Mouse (Mus musculus): ENCODE data around the gene Cish. TPM values are rescaled to one million over a fixed set of nuclear protein-coding genes. Genes with fewer than 3 reads are reported as not detected.

The Cish gene
- total RNA-seq, 2 experiments from 2014 or later: 9.4 to 11.8 TPM

DNA sequence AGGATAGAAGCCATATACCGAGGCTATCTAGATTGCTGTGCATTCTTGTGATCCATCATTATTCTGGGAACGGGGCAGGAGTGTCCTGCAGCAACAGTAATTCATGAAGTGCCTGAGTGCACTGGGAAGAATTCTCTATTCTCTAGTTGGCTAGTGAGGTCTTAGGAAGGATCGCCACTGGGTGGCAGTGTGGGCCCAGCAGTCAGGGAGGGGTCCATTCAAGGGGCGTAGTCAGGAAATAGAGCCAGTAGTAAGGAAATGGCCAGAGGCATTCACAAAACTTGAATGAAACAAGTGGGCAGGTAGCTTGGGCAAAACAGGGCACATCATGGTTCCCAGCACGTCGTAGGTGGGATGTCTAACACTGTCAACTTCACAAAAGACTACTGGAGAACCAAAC, 1.6 kb upstream of the Cish start:
- intact Hi-C loops (cut with DNase I): loop anchor here (2.0 to 5.0 kb wide), 6 partner anchors 43 to 607 kb away; partner anchors contain the start of genes Rbm15b and Tex264
- DNase-seq (ENCODE audit: extremely low spot score in 1 of 2, low spot score in 2 of 2): peak; percentile 60 to 86

DNA sequence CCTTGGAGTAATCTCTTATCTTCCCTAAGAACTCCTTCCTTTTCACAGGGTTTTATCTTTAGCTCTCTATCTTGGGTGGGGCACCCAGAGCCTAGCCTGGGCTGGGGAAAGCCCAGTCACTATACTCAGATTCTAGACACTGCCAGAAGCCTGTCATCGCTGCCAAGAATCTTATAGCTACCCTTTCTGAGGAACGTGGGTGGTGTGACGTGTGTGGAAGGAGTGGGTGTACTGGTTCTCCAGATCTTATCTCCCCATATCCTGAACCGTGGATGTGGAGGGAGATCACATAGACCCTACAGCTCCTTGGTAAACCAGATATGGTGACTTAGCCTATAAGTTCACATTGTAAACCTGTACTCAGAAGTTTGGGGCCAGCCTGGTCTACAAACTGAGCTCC, 210 bp upstream of the Cish start:
- intact Hi-C loops (cut with DNase I): loop anchor here (2.0 to 5.0 kb wide), 3 partner anchors 41 to 222 kb away; no protein-coding TSS in a partner anchor
- peak in 1 of 2 experiments; percentile 32 for DNase-seq (ENCODE audit: extremely low spot score in 1 of 2, low spot score in 2 of 2)

DNA sequence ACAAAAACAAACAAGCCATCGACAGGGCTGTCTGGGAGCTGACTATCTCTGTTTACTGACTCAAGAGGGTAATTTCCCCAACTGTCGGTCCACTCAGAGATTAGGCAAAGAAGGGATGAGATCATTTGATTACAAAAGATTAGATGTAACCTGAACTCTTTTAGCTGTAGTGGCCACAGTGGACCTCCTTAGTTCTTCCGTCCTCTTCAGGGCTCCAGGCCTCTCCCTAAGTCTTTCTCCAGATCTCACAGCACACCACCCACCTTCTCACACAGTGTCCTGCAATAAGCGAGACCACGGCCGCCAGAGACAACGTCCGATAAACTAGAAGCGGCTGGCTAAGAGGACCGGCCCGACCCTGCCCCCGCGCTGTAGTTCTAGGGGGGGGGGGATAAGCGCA, 215 bp downstream of the Cish start:
- DNase-seq (ENCODE audit: extremely low spot score in 1 of 2, low spot score in 2 of 2): no peak
- intact Hi-C loops (cut with DNase I): loop anchor here (5.0 kb wide), 1 partner anchor 221 kb away; no protein-coding TSS in a partner anchor

DNA sequence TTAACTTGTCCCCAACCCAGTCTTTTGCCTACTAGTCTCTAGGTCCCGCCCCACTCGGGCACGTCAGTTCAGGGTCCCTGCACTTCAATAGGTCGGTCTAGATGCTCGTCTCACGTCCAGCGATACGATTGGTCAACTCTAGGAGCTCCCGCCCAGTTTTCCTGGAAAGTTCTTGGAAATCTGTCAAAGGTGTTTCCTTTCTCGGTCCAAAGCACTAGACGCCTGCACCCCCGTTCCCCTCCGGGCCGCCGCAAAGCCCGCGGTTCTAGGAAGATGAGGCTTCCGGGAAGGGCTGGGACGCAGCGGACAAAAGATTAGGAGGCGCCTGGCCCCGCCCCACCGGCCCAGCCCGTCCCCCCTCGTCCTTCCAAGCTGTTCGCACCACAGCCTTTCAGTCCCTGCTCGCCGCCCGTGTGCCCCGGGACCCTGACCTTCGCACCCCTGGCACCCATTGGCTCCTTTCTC, 707 bp downstream of the Cish start:
- intact Hi-C loops (cut with DNase I): loop anchor here (5.0 kb wide), 1 partner anchor 221 kb away; no protein-coding TSS in a partner anchor
- peak; percentile 92 to 94 for DNase-seq (ENCODE audit: extremely low spot score in 1 of 2, low spot score in 2 of 2)

DNA sequence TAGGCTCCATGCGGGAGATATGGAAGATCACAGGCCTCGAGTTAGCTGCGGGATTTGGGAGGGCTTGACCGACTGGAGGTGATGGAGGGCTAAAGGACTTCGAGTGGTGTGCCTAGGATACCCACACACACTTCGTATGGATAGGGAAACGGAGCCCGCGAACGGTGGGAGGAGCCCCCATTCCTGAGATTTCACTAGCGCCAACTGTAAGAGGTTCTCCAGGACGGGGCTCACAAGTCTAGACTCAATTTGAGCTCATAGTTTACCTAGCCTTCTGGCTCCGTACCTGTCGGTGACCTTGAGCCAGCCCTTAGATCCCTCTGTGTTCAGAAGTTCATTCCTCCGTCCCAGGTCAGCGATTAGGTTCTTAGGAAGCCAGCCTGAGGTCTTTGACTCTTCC, 1.2 kb downstream of the Cish start:
- DNase-seq (ENCODE audit: extremely low spot score in 1 of 2, low spot score in 2 of 2): no peak
- intact Hi-C loops (cut with DNase I): loop anchor here (5.0 kb wide), 1 partner anchor 220 kb away; no protein-coding TSS in a partner anchor

DNA sequence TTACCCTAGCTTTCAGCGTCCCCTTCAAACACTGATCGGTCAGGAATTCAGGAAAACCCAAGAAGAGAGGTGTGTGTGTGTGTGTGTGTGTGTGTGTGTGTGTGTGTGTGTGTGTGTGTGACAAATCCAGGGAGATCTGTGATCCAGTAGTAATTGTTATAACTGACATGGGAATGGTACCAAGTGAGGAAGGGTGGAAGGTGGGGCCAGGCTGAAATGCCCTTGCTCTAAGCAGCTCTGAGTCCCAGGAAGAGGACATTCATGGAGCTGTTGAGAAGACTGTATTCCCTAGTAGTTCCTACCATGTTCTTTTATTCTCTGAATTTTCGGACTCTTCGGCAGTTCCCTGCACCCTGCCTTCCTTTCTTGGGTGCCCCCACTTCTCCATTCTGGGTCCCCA, 1.8 kb downstream of the Cish start:
- intact Hi-C loops (cut with DNase I): loop anchor here (5.0 kb wide), 1 partner anchor 220 kb away; no protein-coding TSS in a partner anchor
- DNase-seq (ENCODE audit: extremely low spot score in 1 of 2, low spot score in 2 of 2): no peak

DNA sequence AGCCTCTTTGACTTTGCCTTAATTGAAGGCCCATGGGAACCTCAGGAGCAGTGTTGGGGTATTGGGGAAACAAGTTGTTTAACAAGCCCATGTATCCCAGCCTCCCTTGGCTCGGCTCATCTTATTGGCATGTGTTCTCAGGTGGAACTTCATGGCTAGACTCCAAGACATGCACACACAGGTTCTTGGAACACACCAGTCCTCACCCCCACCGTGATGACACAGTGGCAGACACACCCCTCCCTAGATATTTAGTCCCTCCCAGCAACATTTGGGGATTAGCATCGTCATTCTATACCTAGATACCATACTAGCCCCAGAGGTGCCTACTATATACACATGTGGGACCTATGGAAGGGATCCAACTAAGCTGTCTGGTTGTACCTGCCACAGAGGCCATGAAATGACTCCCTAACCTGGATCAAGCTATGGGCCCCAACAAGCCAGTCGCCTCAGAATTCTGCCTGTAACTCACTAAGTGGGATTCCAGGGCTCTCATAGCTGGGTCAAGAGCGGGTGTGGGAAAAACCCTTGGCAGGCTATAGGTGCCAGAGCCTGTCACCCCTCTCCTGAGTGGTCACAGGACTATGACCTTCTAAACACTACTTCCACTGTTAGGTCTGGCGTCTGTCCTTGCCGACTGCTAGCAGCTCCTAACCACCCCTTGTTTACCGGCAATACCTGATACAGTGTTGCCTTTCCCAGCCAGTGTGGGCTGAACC, 2.4 kb downstream of the Cish start:
- no peak for DNase-seq (ENCODE audit: extremely low spot score in 1 of 2, low spot score in 2 of 2)
- intact Hi-C loops (cut with DNase I): loop anchor here (5.0 kb wide), 1 partner anchor 219 kb away; no protein-coding TSS in a partner anchor

DNA sequence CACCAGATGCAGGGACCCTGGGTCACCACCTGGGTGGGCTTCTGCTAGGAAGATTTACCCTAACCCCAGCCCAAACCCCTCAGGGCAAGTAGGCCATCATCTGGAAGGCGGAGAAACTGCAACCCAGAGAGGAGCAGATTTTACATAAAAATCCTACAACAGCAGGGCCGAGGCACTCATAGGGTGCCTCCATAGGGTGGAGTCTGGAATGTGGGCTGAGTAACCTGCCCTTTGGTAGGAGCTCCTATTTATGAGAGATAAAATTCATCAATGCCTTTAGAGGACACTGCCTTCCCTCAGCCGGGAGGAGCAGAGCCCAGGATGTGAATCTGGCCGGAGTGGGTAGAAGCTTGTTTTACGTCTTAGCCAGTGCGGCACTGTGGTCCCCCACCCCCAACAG, 3.0 kb downstream of the Cish start:
- no peak for DNase-seq (ENCODE audit: extremely low spot score in 1 of 2, low spot score in 2 of 2)
- intact Hi-C loops (cut with DNase I): loop anchor here (5.0 kb wide), 1 partner anchor 218 kb away; no protein-coding TSS in a partner anchor

DNA sequence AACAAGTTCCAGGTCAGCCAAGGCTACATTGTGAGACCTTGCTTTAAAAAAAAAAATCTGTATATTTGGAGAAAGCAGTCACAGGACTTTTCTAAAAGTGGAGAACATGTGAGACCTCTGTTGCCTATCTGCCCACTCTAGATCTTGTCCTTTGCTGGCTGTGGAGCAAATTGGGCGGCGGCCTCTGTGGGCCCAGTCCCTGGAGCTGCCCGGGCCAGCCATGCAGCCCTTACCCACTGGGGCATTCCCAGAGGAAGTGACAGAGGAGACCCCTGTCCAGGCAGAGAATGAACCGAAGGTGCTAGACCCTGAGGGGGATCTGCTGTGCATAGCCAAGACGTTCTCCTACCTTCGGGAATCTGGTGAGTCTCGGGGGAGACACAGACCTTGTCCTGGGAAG, 4.0 kb downstream of the Cish start:
- no peak for DNase-seq (ENCODE audit: extremely low spot score in 1 of 2, low spot score in 2 of 2)
- intact Hi-C loops (cut with DNase I): loop anchor here (5.0 kb wide), 1 partner anchor 218 kb away; no protein-coding TSS in a partner anchor

DNA sequence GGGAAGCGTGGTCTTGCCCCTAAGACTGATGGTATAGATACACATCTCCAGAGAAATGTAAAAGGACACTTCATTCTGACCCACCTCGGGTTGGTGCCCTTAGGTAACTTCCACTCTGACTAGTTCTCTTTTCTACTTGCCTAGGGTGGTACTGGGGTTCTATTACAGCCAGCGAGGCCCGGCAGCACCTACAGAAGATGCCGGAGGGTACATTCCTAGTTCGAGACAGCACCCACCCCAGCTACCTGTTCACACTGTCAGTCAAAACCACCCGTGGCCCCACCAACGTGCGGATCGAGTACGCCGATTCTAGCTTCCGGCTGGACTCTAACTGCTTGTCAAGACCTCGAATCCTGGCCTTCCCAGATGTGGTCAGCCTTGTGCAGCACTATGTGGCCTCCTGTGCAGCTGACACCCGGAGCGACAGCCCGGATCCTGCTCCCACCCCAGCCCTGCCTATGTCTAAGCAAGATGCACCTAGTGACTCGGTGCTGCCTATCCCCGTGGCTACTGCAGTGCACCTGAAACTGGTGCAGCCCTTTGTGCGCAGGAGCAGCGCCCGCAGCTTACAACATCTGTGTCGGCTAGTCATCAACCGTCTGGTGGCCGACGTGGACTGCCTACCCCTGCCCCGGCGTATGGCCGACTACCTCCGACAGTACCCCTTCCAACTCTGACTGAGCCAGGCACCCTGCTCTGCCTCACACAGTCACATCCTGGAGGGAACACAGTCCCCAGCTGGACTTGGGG, 4.6 kb downstream of the Cish start:
- DNase-seq (ENCODE audit: extremely low spot score in 1 of 2, low spot score in 2 of 2): no peak
- intact Hi-C loops (cut with DNase I): no loop called here

DNA sequence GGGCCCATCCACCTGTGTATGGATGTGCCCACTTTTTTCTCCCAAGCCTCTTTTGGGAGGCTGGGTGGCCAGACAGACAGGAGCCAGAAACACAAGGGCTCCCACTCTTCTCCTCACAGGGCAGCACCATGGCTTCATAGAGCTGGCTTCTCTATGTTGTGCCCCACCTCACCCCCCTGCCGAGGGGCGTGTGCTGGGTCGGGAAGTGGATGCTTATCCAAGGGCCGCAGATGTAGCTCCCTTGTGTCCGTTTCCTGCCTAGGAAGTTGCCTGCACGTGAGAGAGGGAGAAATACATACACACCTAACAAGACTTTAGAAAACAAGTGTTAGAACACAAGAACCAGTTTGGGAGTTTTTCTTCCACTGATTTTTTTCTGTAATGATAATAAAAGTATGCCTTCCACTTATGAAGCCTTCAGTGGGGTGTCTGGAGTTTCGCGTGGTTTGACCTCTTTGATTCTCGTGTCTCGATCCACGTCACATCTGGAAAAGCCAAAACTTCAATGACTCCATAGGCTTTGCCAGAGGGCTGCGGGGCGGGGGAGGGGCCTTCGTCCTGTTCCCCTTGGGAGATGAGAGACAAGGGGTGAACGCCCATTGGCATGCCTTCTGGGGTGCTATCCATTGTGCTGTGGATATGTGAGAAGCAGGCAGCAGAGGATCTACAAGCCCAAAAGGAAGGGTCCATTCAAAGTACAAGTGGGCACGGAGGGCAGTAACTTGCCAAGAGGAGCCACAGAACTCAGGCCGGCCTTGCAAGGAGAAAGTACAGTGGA, 5.9 kb downstream of the Cish start:
- intact Hi-C loops (cut with DNase I): no loop called here
- peak in 1 of 2 experiments; percentile 56 for DNase-seq (ENCODE audit: extremely low spot score in 1 of 2, low spot score in 2 of 2)

DNA sequence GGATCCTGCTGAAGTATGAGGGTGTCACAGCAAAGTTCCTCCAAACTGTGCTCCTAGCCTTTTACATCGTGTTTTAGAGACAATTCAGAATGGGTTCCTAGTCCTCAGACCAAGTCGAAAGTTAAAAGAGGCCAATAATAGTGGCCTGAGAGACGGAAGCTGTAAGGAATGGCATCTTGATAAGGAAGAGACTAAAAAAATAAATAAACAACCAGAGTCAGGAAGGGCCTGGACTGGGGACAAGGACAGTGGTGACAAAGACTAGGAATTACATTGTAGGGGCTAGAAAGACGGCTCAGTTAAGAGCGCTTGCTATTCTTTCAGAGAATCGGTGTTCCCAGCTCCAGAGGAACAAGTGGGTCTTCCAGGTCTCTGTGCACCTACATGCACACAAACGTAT, 6.8 kb downstream of the Cish start:
- DNase-seq (ENCODE audit: extremely low spot score in 1 of 2, low spot score in 2 of 2): no peak
- intact Hi-C loops (cut with DNase I): no loop called here

DNA sequence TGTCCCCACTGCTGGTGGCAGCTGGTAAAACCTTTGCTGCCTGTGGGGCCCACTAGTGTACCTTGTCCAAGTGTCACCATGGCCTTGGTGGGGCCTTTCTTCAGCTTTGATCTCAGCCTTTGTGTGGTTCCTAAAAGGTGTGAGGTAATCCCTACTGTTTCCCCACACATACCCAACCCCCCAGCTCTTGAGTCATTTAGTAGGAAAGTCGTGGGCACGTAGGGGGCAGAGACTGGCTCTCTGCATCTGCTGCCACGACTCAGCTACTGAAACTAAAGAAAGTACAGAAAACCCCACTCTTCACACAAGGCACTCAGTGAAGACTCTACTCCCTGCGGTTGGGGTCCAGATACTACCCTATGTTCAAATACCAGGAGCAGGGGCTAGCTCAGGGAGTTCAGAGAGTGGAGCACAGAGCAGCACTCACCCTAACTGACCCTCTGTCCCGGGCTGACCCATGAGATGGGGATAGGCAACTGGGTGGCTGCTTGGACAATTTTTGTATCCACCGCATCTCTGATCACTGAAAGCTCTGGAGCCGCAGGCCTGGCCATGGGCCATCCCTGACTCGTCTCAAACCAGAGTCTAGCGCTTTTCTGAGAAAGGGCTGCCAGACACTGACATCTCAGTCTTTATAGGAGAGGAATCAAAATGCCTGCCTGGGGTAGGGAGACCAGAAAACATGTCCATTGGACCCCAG, 7.4 kb downstream of the Cish start:
- intact Hi-C loops (cut with DNase I): no loop called here
- DNase-seq (ENCODE audit: extremely low spot score in 1 of 2, low spot score in 2 of 2): no peak

DNA sequence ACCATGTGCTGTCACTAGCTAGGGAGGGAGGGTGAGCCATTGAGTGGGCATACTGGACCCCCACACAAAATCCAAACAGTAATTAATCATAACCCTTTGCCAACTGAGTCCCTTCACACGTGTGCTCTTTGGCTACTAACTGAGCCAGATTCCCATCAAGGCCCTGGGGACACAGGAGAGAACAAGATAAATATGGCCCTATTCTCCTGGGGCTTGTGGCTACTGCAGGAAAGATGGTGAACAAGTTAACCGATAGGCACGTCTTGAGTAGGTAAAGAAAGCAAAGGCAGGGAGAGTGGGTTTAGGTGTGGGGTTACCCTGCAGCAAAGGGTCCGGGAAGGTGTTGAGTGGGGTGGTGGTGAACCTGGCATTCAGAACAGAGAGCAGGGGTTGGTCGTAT, 8.1 kb downstream of the Cish start:
- no peak for DNase-seq (ENCODE audit: extremely low spot score in 1 of 2, low spot score in 2 of 2)
- intact Hi-C loops (cut with DNase I): no loop called here

DNA sequence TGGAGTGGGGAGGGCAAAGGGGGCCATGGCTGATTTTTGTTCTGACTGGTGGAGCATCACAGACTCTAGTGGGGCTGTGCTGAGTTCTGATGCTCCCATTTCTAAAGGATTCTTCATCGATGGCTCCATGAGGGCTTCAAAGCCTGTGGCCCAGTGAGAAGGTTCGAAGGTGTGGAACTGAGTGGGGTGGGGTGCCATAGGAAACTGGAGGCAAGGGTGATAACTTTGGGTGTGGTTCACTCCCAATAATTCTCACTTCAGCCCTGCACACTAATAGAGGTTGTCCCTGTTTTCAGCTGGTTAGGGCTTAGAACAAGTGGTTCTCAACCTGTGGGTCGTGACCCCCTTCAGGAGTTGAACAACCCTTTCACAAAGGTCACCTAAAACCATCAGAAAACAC, 8.6 kb downstream of the Cish start:
- DNase-seq (ENCODE audit: extremely low spot score in 1 of 2, low spot score in 2 of 2): no peak
- intact Hi-C loops (cut with DNase I): no loop called here

DNA sequence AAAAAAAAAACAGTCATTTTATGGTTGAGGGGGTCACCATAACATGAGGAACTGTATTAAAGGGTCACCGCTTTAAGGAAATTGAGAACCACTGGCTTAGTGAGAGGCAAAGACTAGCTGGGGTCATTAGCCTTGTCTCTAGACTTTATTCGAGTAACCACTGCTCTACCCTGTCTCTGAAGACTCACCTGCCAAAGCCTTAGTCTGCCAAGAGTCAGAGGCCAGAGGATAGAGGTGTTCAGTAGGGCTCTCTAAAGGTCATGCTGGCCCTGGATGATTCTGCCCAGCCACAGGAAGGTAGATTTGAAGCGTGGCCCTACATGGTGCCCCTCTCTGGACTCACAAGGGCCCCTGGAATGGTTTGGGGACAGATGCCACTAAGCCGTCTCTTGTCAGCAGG, 9.2 kb downstream of the Cish start:
- intact Hi-C loops (cut with DNase I): no loop called here
- DNase-seq (ENCODE audit: extremely low spot score in 1 of 2, low spot score in 2 of 2): no peak

DNA sequence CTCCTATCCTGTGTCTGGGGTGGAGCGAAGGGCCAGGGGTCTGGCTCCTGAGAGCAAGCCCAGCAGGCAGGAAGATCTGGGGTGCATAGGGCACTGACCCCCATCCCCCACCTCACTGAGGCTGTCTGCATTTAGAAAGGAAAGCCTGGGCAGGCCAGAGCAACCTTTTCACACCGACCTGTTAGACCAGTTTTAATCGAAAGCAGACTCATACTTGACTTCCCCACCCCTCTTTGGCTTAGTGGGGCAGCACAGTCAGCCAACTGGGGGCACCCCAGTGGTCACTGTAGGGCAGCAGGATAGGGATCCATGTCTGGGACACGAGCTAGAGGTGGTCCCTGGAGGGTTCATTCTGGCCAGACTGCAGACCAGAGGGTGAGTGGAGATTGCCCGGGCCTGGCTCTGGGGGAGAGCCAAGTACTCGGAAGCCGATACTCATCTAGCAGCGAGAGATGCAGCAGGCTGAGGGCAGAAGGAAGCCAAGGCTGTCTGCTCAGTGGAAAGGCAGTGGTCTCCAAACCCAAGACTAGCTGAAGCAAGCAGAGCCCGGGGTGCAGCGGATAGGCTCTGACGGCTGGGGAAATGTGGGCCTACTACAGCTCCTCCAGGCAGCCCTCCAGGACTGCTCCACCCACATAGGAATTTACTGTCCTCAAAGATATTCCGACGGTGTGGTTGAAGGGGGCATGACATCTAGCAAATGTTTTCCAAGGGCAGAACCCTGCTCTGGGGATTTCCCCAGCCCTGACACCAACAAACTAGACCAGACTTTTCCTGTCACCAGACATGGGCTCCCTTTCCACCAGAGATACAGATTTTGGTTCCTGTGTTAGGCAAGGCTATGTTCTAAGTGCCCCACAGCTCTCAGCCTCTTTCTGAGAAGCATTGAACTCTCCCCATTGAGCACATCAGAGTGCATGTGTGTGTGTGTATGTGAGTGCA, 10.0 kb downstream of the Cish start:
- DNase-seq (ENCODE audit: extremely low spot score in 1 of 2, low spot score in 2 of 2): no peak
- intact Hi-C loops (cut with DNase I): no loop called here

Measured in left cerebral cortex, postnatal 10 days (tissue).